Mouse (Mus musculus): ENCODE measurements at regions not wholly inside any gene's neighbourhood (a gene's known extent, or its start where the extent isn't known, plus 50 kb on each side); places are given as distances from the start of the nearest gene placed in this dataset.

- TF ChIP-seq CTCF (conservative IDR thresholded peaks at IDR 0.05; ENCODE audit: insufficient read depth, insufficient read length, low read depth, low read length) = no peak
- no peak for TF ChIP-seq POLR2A (IDR thresholded peaks at IDR 0.05; ENCODE audit: low read depth, low read length)
Measured at GRCm38 (mm10) chr3:21564211-21564781, 512.2 kb upstream of the Tbl1xr1 start.

All from kidney, adult 2 months (tissue).